Mouse (Mus musculus): ENCODE data around the gene Shf.

The Shf gene

GRCm38 (mm10) chr2:122301081-122301920 is 67.7 kb downstream of the Shf start:
- DNase-seq: peak; percentile 31

- DNase-seq: no peak
Measured at GRCm38 (mm10) chr2:122300656-122301020, 68.3 kb downstream of the Shf start.

- no peak for DNase-seq
Measured at GRCm38 (mm10) chr2:122299911-122300655, 68.9 kb downstream of the Shf start.

All from cerebellum, adult 9-10 months (tissue).